Mouse (Mus musculus) retina, postnatal 1 day (tissue): ENCODE results near the gene Polr2e.

Source experiments
- DNase-seq: peaks from one replicate; pipeline ENCODE4 v3.0.0-alpha.2; 2012

Gene Polr2e

DNA sequence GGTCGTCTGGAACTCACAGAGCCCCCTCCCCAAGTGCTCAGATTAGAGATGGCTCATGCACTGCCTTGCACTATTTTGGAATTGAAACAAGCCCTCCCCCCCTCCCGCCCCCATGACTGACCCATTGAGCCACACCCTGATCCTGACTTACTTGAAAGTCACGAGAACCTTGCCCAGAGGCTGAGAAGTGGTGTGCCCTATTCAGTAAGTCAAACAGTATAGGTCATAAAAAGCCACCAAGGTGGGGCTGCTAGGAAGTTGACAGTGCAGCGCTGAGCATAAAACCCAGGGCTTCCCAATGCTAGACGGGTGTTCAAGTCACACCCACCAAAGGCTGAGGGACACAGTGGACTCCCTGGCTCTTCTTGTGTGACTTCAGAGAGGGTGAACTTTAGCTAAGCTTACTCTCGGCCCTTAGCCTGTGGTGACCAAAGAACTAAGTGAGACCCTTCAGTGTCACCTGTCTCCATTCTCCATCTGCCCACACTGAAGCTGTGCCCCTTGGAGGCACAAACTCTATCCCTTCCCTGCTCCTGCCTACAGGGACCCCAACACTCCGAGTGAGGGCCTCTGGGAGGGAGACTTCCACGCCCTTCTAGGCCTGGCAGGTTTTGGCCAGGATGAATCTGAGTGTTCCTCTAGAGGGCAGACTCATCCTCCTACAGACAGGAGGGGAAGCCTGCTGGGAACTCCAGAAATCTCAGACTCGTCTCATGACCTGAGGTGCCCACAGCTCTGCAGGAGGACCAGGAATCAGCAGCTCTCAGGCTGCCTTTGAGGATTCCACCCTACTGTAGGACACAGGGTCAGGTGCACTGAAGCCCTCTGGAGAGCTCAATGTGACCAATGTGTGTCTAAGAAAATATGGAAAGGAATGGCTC, 5.8 kb downstream of the Polr2e start:
- peak; percentile 74 for DNase-seq

- no peak for DNase-seq
Measured at GRCm38 (mm10) chr10:80032799-80033480, 6.7 kb downstream of the Polr2e start.

GRCm38 (mm10) chr10:80030736-80031135, 8.9 kb downstream of the Polr2e start:
- DNase-seq: no peak

DNA sequence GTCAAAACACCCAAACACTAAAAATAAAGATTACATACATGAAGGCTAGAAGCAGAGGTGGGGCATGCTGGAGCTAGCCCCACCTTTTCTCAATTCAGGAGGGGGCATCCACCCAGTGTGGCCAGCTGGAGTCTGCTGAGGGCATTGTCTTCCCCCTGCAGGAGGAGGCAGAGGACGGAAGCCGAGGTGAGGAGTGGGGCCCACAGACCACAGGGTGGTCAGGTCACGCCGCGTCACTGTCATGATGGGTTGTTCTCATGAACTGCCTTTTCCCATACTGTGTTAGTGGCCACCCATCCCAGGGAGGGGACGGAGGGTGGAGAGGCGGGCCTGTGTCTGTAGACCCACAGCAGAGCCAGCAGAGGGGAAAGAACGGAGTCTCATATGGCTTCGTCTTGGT, 9.4 kb downstream of the Polr2e start:
- DNase-seq: no peak

DNA sequence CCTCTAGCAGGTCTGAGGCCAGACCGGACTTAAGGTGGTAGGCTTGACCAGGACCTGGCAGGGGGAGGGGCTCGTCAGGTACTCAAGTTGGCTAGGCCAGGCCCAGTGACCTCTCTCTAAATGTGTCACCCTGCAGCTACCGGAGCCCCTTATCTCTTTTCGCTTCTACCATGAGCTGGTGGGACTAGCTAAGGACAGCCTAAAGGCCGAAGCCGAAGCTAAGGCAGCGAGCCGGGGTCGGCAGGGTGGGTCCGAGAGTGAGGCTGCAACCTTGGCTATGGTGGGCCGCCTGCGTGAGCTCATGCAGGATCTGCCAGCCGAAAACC, 11.1 kb downstream of the Polr2e start:
- DNase-seq: no peak

- no peak for DNase-seq
Measured at GRCm38 (mm10) chr10:80027681-80028520, 11.7 kb downstream of the Polr2e start.

DNA sequence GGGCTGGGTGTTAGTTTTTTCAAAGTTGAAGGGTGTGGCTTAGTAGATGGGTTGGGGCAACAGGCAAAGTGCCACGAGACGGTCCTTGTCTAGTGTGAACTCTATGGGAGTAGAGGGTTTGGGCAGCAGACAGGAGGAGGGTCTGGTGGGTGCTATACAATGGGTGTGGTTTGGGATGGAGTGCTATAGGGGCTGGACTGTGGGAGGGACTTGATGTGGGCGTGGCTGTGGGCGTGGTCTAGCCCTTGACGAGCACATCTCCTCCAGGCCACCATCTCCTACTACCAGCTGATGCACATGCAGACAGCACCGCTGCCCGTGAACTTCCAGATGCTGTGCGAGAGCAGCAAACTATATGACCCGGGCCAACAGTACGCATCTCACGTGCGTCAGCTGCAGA, 13.7 kb downstream of the Polr2e start:
- peak; percentile 53 for DNase-seq

DNA sequence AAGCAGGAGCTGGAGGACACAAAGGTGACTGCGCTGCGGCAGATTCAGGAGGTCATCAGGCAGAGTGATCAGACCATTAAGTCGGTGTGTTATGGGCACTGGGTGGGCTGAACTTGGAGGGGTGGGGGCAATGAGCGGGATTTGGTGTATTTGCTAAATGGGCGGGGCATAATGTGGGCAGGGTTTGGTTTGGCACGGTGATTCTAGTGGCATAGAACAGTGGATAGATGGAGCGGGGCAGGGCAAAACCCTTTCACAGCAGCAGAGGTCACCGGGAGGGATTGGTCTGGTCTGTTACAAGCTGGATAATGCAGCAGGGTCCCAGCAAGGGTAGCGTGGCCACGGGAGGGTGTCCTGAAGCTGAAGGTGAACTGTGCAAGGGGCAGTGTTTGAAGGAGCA, 14.1 kb downstream of the Polr2e start:
- DNase-seq: no peak

GRCm38 (mm10) chr10:80025044-80025347, 14.6 kb downstream of the Polr2e start:
- DNase-seq: no peak

DNA sequence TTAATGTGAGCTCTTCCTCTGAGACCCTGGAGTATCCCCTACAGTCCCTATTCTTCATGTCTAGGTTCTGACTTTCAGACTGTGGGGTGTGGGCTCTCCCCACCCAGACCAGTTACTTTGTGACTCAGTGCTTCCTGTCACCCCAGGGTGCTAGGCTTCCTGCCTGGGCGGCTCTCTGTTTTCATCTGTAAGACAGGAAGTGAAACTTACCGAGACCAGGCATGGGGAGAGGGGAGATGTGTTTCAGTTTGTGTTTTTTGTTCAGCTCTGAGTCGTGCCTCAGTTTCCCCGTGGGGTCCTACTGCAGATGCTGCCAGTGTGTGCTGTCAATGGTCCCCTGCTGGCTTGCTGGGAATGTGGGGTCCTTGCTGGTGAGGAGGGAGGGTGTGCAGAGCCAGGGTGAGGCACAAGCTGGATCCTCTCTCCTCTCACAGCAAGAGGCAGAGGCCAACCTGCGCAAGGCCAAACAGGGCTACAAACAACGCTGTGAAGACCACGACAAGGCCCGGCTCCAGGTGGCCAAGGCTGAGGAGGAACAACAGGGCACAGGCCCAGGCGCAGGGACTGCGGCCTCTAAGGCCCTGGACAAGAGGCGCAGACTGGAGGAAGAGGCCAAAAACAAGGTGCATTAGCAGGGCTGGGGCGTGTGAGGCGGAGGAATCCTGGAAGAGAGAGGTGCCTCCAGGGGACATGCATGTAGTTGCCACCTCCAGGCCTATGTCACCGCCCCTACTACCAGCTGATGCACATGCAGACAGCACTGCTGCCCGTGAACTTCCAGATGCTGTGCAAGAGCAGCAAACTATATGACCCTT, 15.2 kb downstream of the Polr2e start:
- DNase-seq: no peak

GRCm38 (mm10) chr10:80023758-80024157, 15.8 kb downstream of the Polr2e start:
- no peak for DNase-seq

DNA sequence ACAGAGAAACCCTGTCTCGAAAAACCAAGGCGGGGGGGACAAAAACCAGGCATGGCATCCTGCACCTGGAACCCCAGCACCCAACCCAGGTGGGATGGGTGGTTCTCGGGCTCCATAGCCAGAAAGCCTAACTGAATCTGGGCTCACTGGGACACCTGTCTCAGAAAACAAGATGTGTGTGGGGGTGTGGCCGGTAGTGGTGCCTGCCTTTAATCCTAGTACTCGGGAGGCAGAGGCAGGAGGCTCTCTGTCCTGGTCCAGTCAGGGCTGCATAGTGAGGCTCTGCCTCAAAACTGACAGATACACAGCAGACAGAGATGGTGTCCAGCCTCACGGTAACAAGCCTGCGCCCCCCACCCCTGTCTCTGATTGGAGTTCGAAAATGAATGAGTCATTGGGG, 16.8 kb downstream of the Polr2e start:
- no peak for DNase-seq

GRCm38 (mm10) chr10:80022164-80022563, 17.4 kb downstream of the Polr2e start:
- DNase-seq: no peak

DNA sequence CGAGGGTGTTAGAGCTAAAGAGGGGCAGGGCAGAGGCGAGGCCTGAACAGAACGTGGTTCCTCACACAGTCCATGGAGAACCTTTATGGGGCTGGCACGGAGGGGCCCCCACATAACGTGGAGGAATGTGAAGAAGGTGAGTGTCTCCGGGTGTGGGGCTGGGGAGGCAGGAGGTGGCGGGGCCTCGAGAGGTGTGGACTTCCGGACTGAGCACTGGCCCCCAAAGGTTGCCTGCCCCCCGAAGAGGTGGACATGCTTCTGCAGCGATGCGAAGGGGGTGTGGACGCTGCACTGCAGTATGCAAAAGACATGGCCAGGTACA, 18.3 kb downstream of the Polr2e start:
- no peak for DNase-seq

GRCm38 (mm10) chr10:80020603-80021319, 18.8 kb downstream of the Polr2e start:
- no peak for DNase-seq

DNA sequence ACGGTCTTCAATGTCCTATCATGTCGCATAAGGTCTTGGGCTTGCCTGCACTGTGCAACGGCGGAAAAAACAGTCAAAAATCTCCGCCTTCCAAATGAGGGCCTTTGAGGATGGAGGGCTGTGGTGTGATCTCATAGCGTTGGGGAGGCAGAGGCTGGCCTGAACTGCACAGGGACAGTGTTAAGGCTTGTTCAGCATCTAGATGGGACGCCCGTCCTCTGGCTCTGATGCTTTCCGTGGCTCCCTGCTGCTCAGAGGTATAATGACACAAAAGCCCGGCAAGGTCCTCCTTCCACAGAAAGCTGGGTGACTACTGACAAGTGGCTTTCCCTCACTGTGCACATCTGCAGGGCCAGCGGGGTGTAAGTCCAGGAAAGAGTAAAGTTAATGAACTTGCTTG, 19.4 kb downstream of the Polr2e start:
- no peak for DNase-seq

DNA sequence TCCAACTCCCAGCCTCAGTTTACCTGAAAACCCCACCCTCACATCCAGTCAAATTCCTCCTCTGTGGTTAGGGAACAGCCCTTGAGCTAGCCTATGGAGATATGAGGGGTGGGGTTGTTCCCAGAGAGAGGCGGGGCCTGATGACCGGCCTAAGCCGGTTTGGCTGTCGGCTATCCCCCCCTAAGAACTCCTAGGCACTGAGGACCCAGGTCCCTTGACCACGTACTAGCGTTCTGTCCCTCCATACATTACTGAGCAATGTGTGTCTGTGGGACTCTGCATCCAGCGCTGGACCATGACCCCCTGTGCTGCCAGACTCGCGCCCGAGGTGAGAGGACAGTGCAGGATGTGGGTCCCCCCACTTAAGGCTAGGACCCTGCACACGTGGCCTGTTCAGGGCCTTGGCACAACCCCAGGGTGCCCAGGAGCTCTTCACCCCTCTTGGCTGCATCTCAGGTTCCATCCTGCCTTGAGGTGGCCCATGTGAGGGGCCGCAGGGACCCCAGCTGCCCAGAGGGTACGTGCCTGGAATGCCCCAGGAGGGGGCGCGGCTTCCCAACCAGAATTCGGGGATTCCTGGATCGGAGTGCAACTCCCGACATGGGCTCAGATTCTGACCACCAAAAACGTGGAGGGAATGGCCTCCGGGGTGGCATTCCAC, 20.0 kb downstream of the Polr2e start:
- peak; percentile 35 for DNase-seq

DNA sequence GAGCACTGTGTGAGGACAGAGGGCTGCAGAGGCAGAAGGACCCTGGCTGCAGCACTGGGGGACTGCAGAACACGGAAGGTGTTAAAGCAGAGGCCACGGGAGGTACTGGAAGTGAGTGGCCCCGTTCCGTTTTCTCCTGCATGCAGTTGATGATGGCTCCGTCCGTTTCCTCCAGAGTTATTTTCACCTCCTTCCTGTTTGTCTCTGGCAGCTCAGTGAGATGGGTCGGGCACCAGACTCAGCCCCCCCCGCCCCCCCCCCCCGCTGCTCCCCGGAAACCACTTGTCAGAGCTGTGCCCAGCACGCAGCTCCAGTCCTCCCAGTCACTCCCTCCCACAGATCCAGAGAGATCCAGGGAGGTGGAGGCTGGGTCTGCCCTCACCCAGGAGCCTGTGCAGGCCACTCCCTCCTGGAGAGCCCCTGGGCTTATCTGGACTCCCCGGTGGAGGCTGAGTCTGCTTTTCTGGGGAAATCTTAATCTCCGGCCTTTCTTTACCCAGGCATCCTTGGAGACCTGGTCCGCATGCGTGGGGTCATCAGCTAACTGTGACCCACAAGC, 20.8 kb downstream of the Polr2e start:
- no peak for DNase-seq

GRCm38 (mm10) chr10:80017771-80018170, 21.8 kb downstream of the Polr2e start:
- DNase-seq: no peak

GRCm38 (mm10) chr10:80017361-80017760, 22.2 kb downstream of the Polr2e start:
- DNase-seq: no peak

- no peak for DNase-seq
Measured at GRCm38 (mm10) chr10:80016931-80017330, 22.7 kb downstream of the Polr2e start.
